Mouse (Mus musculus) left cerebral cortex, postnatal 36 days (tissue): ENCODE results near the gene Gm36864. TPM values are rescaled to one million over a fixed set of nuclear protein-coding genes. Genes with fewer than 3 reads are reported as not detected.
A peak's percentile ranks its signal among the peaks of the same experiment; 100 is the strongest.

Experiments
- DNase-seq, 2 experiments: peaks; one replicate each; pipeline ENCODE4 v3.0.0; 2021 to 2022; ENCODE audit warnings: low spot score in 2 of 2, mixed read lengths in 1 of 2
- intact Hi-C: fragments of 180-260 bp; cut with DNase I; formaldehyde crosslinking; loops from one replicate; pipeline ENCODE4 v1.15.1; 2025
- total RNA-seq, 2 experiments: library from RNA; stranded (reverse); gene quantifications; 2 replicates each; pipeline ENCODE4 v1.2.3; 2021

The Gm36864 gene
- total RNA-seq, 2 experiments from 2014 or later, result not detected

- intact Hi-C loops, result no loop called here
- DNase-seq, result no peak
Observed at GRCm38 (mm10) chr7:44253023-44253616, 17.1 kb downstream of the Gm36864 start.

GRCm38 (mm10) chr7:44254930-44255329 lies 19.0 kb downstream of the Gm36864 start:
- intact Hi-C loops, result no loop called here
- no peak for DNase-seq

- intact Hi-C loops, result no loop called here
- DNase-seq, result no peak
Observed at GRCm38 (mm10) chr7:44257278-44257677, 21.3 kb downstream of the Gm36864 start, which contains the start of gene Acp4. Gene Acp4, minus strand, starts transcription at chr7:44257378.

- intact Hi-C loops, result no loop called here
Observed at GRCm38 (mm10) chr7:44260410-44260809, 24.4 kb downstream of the Gm36864 start.

GRCm38 (mm10) chr7:44261147-44261546 lies 25.2 kb downstream of the Gm36864 start, which contains the start of gene Gm15517:
Gene Gm15517, plus strand, starts transcription at chr7:44261447.
- DNase-seq, result no peak
- intact Hi-C loops, result no loop called here

More at GRCm38 (mm10) chr7:44260410-44260809, 24.4 kb downstream of the Gm36864 start:
- no peak for DNase-seq

- intact Hi-C loops, result loop anchor here (1.0 to 2.0 kb wide), 2 partner anchors 88 to 222 kb away; no protein-coding TSS in a partner anchor
- peak; percentile 93 to 96 for DNase-seq
Observed at GRCm38 (mm10) chr7:44262791-44263643, 27.0 kb downstream of the Gm36864 start.

- no peak for DNase-seq
- intact Hi-C loops, result loop anchor here (5.0 kb wide), 1 partner anchor 44 kb away; the partner anchor contains the start of gene Shank1
Observed at GRCm38 (mm10) chr7:44268117-44268516, 32.1 kb downstream of the Gm36864 start.

- intact Hi-C loops, result loop anchor here (5.0 kb wide), 1 partner anchor 43 kb away; the partner anchor contains the start of gene Shank1
- no peak for DNase-seq
Observed at GRCm38 (mm10) chr7:44269397-44269796, 33.4 kb downstream of the Gm36864 start.

GRCm38 (mm10) chr7:44271309-44271708 lies 35.3 kb downstream of the Gm36864 start:
- intact Hi-C loops, result no loop called here
- DNase-seq, result no peak

- intact Hi-C loops, result no loop called here
- no peak for DNase-seq
Observed at GRCm38 (mm10) chr7:44272546-44272945, 36.6 kb downstream of the Gm36864 start.

- intact Hi-C loops, result no loop called here
- DNase-seq, result no peak
Observed at GRCm38 (mm10) chr7:44273446-44273845, 37.5 kb downstream of the Gm36864 start.

GRCm38 (mm10) chr7:44274096-44274495 lies 38.1 kb downstream of the Gm36864 start:
- no peak for DNase-seq
- intact Hi-C loops, result no loop called here

GRCm38 (mm10) chr7:44275546-44275945 lies 39.6 kb downstream of the Gm36864 start:
- DNase-seq, result no peak
- intact Hi-C loops, result no loop called here

GRCm38 (mm10) chr7:44276461-44277249 lies 40.7 kb downstream of the Gm36864 start:
- intact Hi-C loops, result no loop called here
- no peak for DNase-seq

- DNase-seq, result peak; percentile 54 to 58
- intact Hi-C loops, result no loop called here
Observed at GRCm38 (mm10) chr7:44277250-44277622, 41.3 kb downstream of the Gm36864 start.

- no peak for DNase-seq
- intact Hi-C loops, result no loop called here
Observed at GRCm38 (mm10) chr7:44280959-44281358, 45.0 kb downstream of the Gm36864 start.

GRCm38 (mm10) chr7:44281586-44281985 lies 45.6 kb downstream of the Gm36864 start:
- intact Hi-C loops, result no loop called here
- DNase-seq, result no peak

GRCm38 (mm10) chr7:44287760-44288159 lies 51.8 kb downstream of the Gm36864 start:
- intact Hi-C loops, result no loop called here
- no peak for DNase-seq

GRCm38 (mm10) chr7:44290986-44291385 lies 55.0 kb downstream of the Gm36864 start:
- intact Hi-C loops, result no loop called here

GRCm38 (mm10) chr7:44291418-44291817 lies 55.4 kb downstream of the Gm36864 start:
- DNase-seq, result no peak
- intact Hi-C loops, result no loop called here

More at GRCm38 (mm10) chr7:44290986-44291385, 55.0 kb downstream of the Gm36864 start:
- DNase-seq, result no peak
